Comparison of ENCODE assay signal across 21 mouse cellular contexts in the genomic region with DNA sequence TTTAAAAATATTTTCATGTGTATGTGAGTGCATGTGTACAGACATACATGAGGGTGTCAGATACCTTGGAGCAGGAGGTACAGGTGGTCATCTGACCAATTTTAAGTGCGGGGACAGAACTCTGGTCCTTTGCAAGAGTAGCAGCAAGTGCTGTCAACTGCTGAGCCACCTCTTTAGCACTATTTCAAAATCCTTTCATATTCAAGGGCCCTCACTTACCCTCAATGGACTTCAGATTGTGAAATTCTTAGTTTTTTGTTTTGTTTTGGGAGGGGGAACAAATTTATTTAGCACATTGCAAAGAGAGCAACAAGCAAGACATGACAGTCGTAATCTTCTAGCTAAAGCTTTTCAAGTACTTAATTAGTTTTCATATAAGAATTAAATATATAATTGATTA.
DNase-seq lines count a peak whose midpoint lies in the region; ATAC-seq and TF ChIP-seq lines count a peak whose summit lies in the region.
"Had no signal": no experiment of that assay in that cellular context is flagged by ENCODE, and none has a peak within 500 bp of the region (broad histone marks: within the 10 kb centered on the region; RNA-seq: fewer than 3 reads in every experiment).

No protein-coding gene starts in this region.

- H3K27me3 ChIP-seq in lung, postnatal 0 days (replicated peaks; ENCODE audit: insufficient read depth, low read length), result no peaks in the 10 kb centered on the region
- H3K27me3 ChIP-seq: CH12.LX, Patski had no signal

- no peak overlapping the region for H3K9ac ChIP-seq in lung, postnatal 0 days (replicated peaks; ENCODE audit: low read depth)

- no peak for TF ChIP-seq POLR2A in lung, adult 2 months (IDR thresholded peaks at IDR 0.05; ENCODE audit: borderline replicate concordance, extremely low read depth, low read depth, low read length)

- peak; percentile 44; the same call in 1 of the 2 replicates for ATAC-seq in lung, postnatal 0 days
- ATAC-seq: activated CD4-positive, CD25-positive, alpha-beta regulatory T cell, adult 4 months; CD4-positive, CD25-positive, alpha-beta regulatory T cell, adult 4 months; Patski had no signal

- peak; percentile 61 for TF ChIP-seq EP300 in lung, postnatal 0 days (IDR thresholded peaks at IDR 0.05)

- H3K36me3 ChIP-seq in lung, postnatal 0 days (ENCODE audit: insufficient read depth, low read length), result no peaks in the 10 kb centered on the region

- WGBS in lung, postnatal 0 days, result 63% methylated on average over 2 of the region's 2 CpGs
- 68% methylated on average over 2 of the region's 2 CpGs for WGBS in lung, adult 2 months

- TF ChIP-seq CTCF in lung, postnatal 0 days (IDR thresholded peaks at IDR 0.05), result no peak
- TF ChIP-seq CTCF in lung, adult 2 months (IDR thresholded peaks at IDR 0.05; ENCODE audit: insufficient read depth, low read length), result no peak

- no peaks in the 10 kb centered on the region for H3K4me1 ChIP-seq in lung, postnatal 0 days (ENCODE audit: insufficient read depth, low read depth, low read length)
- H3K4me1 ChIP-seq in lung, adult 2 months (ENCODE audit: control insufficient read depth, insufficient read depth, low read length), result peaks cover 3% of the 10 kb centered on the region

- no peak overlapping the region for H3K27ac ChIP-seq in lung, postnatal 0 days (ENCODE audit: low read length)

- no peak overlapping the region for H3K4me2 ChIP-seq in lung, postnatal 0 days (replicated peaks; ENCODE audit: low read depth, low read length)

- no peaks in the 10 kb centered on the region for H3K9me3 ChIP-seq in lung, postnatal 0 days (ENCODE audit: low read length)
- H3K9me3 ChIP-seq: G1E had no signal

- H3K4me3 ChIP-seq in lung, postnatal 0 days (ENCODE audit: low read depth, low read length), result no peak overlapping the region
- no peak overlapping the region for H3K4me3 ChIP-seq in lung, adult 2 months (replicated peaks; ENCODE audit: extremely low read depth, low read depth, low read length)

- DNase-seq in lung, postnatal 0 days (ENCODE audit: low spot score), result peak; percentile 56
- no peak for DNase-seq in lung, postnatal 10 days
- peak; percentile 18 for DNase-seq in lung, postnatal 25 days (ENCODE audit: low spot score)
- DNase-seq in lung, postnatal 4 days, result no peak
- peak; percentile 23 for DNase-seq in lung, postnatal 36 days
- DNase-seq in lung, adult 2 months, result no peak
- DNase-seq: adrenal gland, adult 2 months; adrenal gland, adult 8-10 months; adrenal gland, postnatal 10 days; adrenal gland, postnatal 14 days; adrenal gland, postnatal 25 days; adrenal gland, postnatal 36 days; B cell, adult 2 months; cerebellum, adult 11 months; cerebellum, adult 11-12 months; cerebellum, adult 18-20 months had no signal

Comparison
In these comparisons a context has a peak if more than half of its experiments do, and no peak if none do; other contexts are left out.
1. DNase-seq: peak in lung, postnatal 0 days (single experiment), lung, postnatal 25 days (single experiment) and lung, postnatal 36 days (single experiment); none in lung, postnatal 10 days (single experiment), lung, postnatal 4 days (0 of 2) and lung, adult 2 months (single experiment).